Mouse (Mus musculus) MEL (cell line): ENCODE measurements around the gene Gstm7. TPM values are rescaled to one million over a fixed set of nuclear protein-coding genes. Genes with fewer than 3 reads are reported as not detected.
A peak's percentile ranks its signal among the peaks of the same experiment; 100 is the strongest.

ENCODE experiments used
- DNase-seq: peaks from one replicate; pipeline ENCODE4 v3.0.0; 2011; ENCODE audit warnings: low read depth, low spot score
- H3K27ac ChIP-seq: 2 replicates; pipeline ENCODE4 v1.5.1; 2012; ENCODE audit warnings: low read depth, mild to moderate bottlenecking, control low read depth, low read length, moderate library complexity; ENCODE audit not compliant: control insufficient read depth
- H3K27me3 ChIP-seq, 2 experiments: fragments of 150-350 bp in 1 of 2; sonication (generic) in 1 of 2; 2 replicates each; pipeline ENCODE4 v1.6.1; 2012; ENCODE audit warnings: low read length in 2 of 2, mild to moderate bottlenecking in 2 of 2, improper control_type of control experiment in 1 of 2, moderate library complexity in 1 of 2; ENCODE audit not compliant: insufficient read depth in 2 of 2, control insufficient read depth in 1 of 2
- H3K36me3 ChIP-seq, 2 experiments: 2 replicates each; pipeline ENCODE4 v1.6.1; 2012 to 2014; ENCODE audit warnings: low read length in 2 of 2, improper control_type of control experiment in 1 of 2, inconsistent platforms in 1 of 2, mild to moderate bottlenecking in 1 of 2; ENCODE audit not compliant: insufficient read depth in 2 of 2, control insufficient read depth in 1 of 2
- H3K4me1 ChIP-seq, 2 experiments: fragments of 150-350 bp in 1 of 2; sonication (generic) in 1 of 2; 2 replicates each; pipeline ENCODE4 v1.6.1; 2012; ENCODE audit warnings: low read length in 2 of 2, improper control_type of control experiment in 1 of 2, mild to moderate bottlenecking in 1 of 2; ENCODE audit not compliant: insufficient read depth in 2 of 2, control insufficient read depth in 1 of 2
- H3K4me3 ChIP-seq, 2 experiments: fragments of 150-350 bp in 1 of 2; sonication (generic) in 1 of 2; 2 replicates each; pipeline ENCODE4 v1.5.1; 2012; ENCODE audit warnings: low read depth in 2 of 2, low read length in 2 of 2, mild to moderate bottlenecking in 2 of 2, moderate library complexity in 2 of 2, control low read depth in 1 of 2, improper control_type of control experiment in 1 of 2; ENCODE audit not compliant: control insufficient read depth in 1 of 2, insufficient read depth in 1 of 2
- H3K79me2 ChIP-seq: 2 replicates; pipeline ENCODE4 v1.6.1; 2012; ENCODE audit warnings: mild to moderate bottlenecking, low read length, moderate library complexity; ENCODE audit not compliant: control insufficient read depth, poor library complexity, insufficient read depth
- H3K9ac ChIP-seq: 2 replicates; pipeline ENCODE4 v1.6.1; 2012; ENCODE audit warnings: low read depth, mild to moderate bottlenecking, control low read depth, low read length, moderate library complexity; ENCODE audit not compliant: control insufficient read depth, poor library complexity, severe bottlenecking
- H3K9me3 ChIP-seq: fragments of 150-350 bp; sonication (generic); replicated peaks from 2 replicates; pipeline ENCODE4 v1.6.1; 2012; ENCODE audit warnings: mild to moderate bottlenecking, low read length, improper control_type of control experiment, moderate library complexity; ENCODE audit not compliant: insufficient read depth
- CHD2 ChIP-seq: IDR thresholded peaks from 2 replicates; pipeline ENCODE4 v1.6.1; 2011; ENCODE audit warnings: low read length, improper control_type of control experiment
- CTCF ChIP-seq, 3 experiments: IDR thresholded peaks in 2 of 3; conservative IDR thresholded peaks in 1 of 3; 2 replicates each; pipeline ENCODE4 v1.5.1; 2011 to 2012; ENCODE audit warnings: low read length in 3 of 3, low read depth in 2 of 3, mild to moderate bottlenecking in 2 of 3, improper control_type of control experiment in 1 of 3, inconsistent platforms in 1 of 3, mixed read lengths in 1 of 3, moderate library complexity in 1 of 3; ENCODE audit not compliant: control insufficient read depth in 1 of 3, insufficient read depth in 1 of 3, poor library complexity in 1 of 3, severe bottlenecking in 1 of 3
- E2F4 ChIP-seq: IDR thresholded peaks from 2 replicates; pipeline ENCODE4 v1.6.1; 2011; ENCODE audit warnings: low read depth, low read length, improper control_type of control experiment, borderline replicate concordance
- ETS1 ChIP-seq: IDR thresholded peaks from 2 replicates; pipeline ENCODE4 v1.6.1; 2012; ENCODE audit warnings: low read depth, mild to moderate bottlenecking, inconsistent platforms, low read length, improper control_type of control experiment, moderate library complexity
- KAT2A ChIP-seq: conservative IDR thresholded peaks from 2 replicates; pipeline ENCODE4 v1.6.1; 2012; ENCODE audit warnings: low read depth, low read length, improper control_type of control experiment, inconsistent platforms
- MAZ ChIP-seq: IDR thresholded peaks from 2 replicates; pipeline ENCODE4 v1.6.1; 2012; ENCODE audit warnings: low read depth, mild to moderate bottlenecking, inconsistent platforms, low read length, improper control_type of control experiment
- MEF2A ChIP-seq: IDR thresholded peaks from 2 replicates; pipeline ENCODE4 v1.6.1; 2014; ENCODE audit warnings: low read depth, mild to moderate bottlenecking, inconsistent platforms, low read length, improper control_type of control experiment; ENCODE audit not compliant: poor library complexity, insufficient replicate concordance, severe bottlenecking; ENCODE audit errors: extremely low read depth
- MYB ChIP-seq: IDR thresholded peaks from 2 replicates; pipeline ENCODE4 v1.6.1; 2011; ENCODE audit warnings: mild to moderate bottlenecking, low read depth, low read length, improper control_type of control experiment
- MYC ChIP-seq: IDR thresholded peaks from 2 replicates; pipeline ENCODE4 v1.6.1; 2011; ENCODE audit warnings: low read depth, mild to moderate bottlenecking, low read length, improper control_type of control experiment, moderate library complexity
- NRF1 ChIP-seq: IDR thresholded peaks from 2 replicates; pipeline ENCODE4 v1.6.1; 2014; ENCODE audit warnings: low read depth, mild to moderate bottlenecking, inconsistent platforms, low read length, improper control_type of control experiment, moderate library complexity; ENCODE audit not compliant: poor library complexity, insufficient read depth, severe bottlenecking
- POLR2A ChIP-seq, 2 experiments: IDR thresholded peaks; 2 replicates each; pipeline ENCODE4 v1.6.1; 2011 to 2012; ENCODE audit warnings: low read length in 2 of 2, mild to moderate bottlenecking in 2 of 2, control low read depth in 1 of 2, improper control_type of control experiment in 1 of 2, low read depth in 1 of 2, moderate library complexity in 1 of 2; ENCODE audit not compliant: control insufficient read depth in 1 of 2, insufficient read depth in 1 of 2, poor library complexity in 1 of 2
- RCOR1 ChIP-seq: IDR thresholded peaks from 2 replicates; pipeline ENCODE4 v1.6.1; 2012; ENCODE audit warnings: low read depth, mild to moderate bottlenecking, inconsistent platforms, low read length, improper control_type of control experiment
- SIN3A ChIP-seq: IDR thresholded peaks from 2 replicates; pipeline ENCODE4 v1.6.1; 2012; ENCODE audit warnings: low read length, improper control_type of control experiment, inconsistent platforms
- SMC3 ChIP-seq: IDR thresholded peaks from 2 replicates; pipeline ENCODE4 v1.6.1; 2011; ENCODE audit warnings: low read depth, low read length, improper control_type of control experiment
- TAL1 ChIP-seq: IDR thresholded peaks from 2 replicates; pipeline ENCODE4 v1.6.1; 2012; ENCODE audit warnings: mild to moderate bottlenecking, inconsistent platforms, low read length, moderate library complexity, mixed read lengths
- USF1 ChIP-seq: IDR thresholded peaks from 2 replicates; pipeline ENCODE4 v1.6.1; 2014; ENCODE audit warnings: low read depth, mild to moderate bottlenecking, inconsistent platforms, low read length, improper control_type of control experiment, moderate library complexity
- ZKSCAN1 ChIP-seq: IDR thresholded peaks from 2 replicates; pipeline ENCODE4 v1.6.1; 2012; ENCODE audit warnings: low read depth, mild to moderate bottlenecking, inconsistent platforms, low read length, improper control_type of control experiment, moderate library complexity
- polyA plus RNA-seq, 2 experiments: library from polyadenylated mRNA; stranded (reverse) in 1 of 2; unstranded in 1 of 2; fragments of >175 nt in 1 of 2; fragments of >200 nt in 1 of 2; gene quantifications; 2 replicates each; pipeline versions ENCODE4 v1.2.1 to v1.2.4; 2012; ENCODE audit warnings: low replicate concordance in 2 of 2, low read depth in 1 of 2; ENCODE audit not compliant: insufficient read length in 2 of 2, insufficient read depth in 1 of 2, missing spikeins in 1 of 2
- total RNA-seq: library from RNA; depleted of rRNA; stranded (reverse); fragments of 300-350 nt; gene quantifications from 2 replicates; pipeline ENCODE4 v1.2.3, GENCODE M21; 2012

Gene Gstm7
- total and polyA plus RNA-seq, 3 experiments, result 0.24 TPM; not detected in 2

GRCm38 (mm10) chr3:107935888-107936287 is 4.3 kb upstream of the Gstm7 start:
- H3K79me2 ChIP-seq, result no peaks in the 10 kb centered on the region
- H3K27me3 ChIP-seq, result peaks cover 0 to 1% of the 10 kb centered on the region in 2 experiments; a peak in 2 of 4 replicates
- H3K27ac ChIP-seq, result no peak overlapping the region
- peaks cover 2 to 12% of the 10 kb centered on the region in 2 experiments; a peak in 2 of 4 replicates for H3K4me1 ChIP-seq
- DNase-seq, result no peak
- H3K36me3 ChIP-seq, result peaks cover 0 to 4% of the 10 kb centered on the region in 2 experiments; a peak in 2 of 4 replicates
- no peak for TF ChIP-seq MAZ
- no peak for TF ChIP-seq MEF2A
- TF ChIP-seq SMC3, result no peak
- no peak for TF ChIP-seq SIN3A
- TF ChIP-seq MYC, result no peak
- no peak for TF ChIP-seq CHD2
- no peak for TF ChIP-seq POLR2A (IDR thresholded peaks at IDR 0.05; ENCODE audit: control insufficient read depth in 1 of 2, insufficient read depth in 1 of 2, low read depth in 1 of 2, low read length in 2 of 2, poor library complexity in 1 of 2)
- no peak for TF ChIP-seq ZKSCAN1
- TF ChIP-seq ETS1, result no peak
- TF ChIP-seq USF1, result no peak
- no peak overlapping the region for H3K4me3 ChIP-seq
- no peaks in the 10 kb centered on the region for H3K9me3 ChIP-seq
- H3K9ac ChIP-seq, result no peak overlapping the region

DNA sequence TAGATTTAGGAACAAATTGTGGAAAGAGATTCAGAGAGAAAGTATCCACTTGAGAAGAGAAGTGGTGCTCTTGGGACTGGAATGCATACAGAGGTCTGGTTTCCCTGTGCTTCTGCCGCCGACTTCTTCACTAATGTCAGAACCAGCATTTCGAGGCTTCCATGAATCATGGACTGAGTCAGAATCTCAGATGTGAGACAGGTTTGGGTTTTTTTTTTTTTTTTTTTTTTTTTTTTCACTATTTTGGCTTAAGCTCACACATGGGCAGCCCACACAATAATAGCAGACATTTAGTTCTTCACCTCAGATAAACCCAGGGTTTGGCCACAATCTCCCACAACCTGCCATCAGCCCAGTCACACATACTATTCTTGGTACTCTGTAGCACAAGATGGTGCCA is 3.7 kb upstream of the Gstm7 start:
- TF ChIP-seq TAL1, result no peak
- TF ChIP-seq E2F4, result no peak
- no peak for TF ChIP-seq CTCF (IDR thresholded peaks at IDR 0.05 in 2 of 3, conservative IDR thresholded peaks at IDR 0.05 in 1 of 3; ENCODE audit: control insufficient read depth in 1 of 3, insufficient read depth in 1 of 3, low read depth in 2 of 3, low read length in 3 of 3, poor library complexity in 1 of 3, severe bottlenecking in 1 of 3)
- TF ChIP-seq MYB, result no peak
- TF ChIP-seq MYC, result no peak
- TF ChIP-seq POLR2A (IDR thresholded peaks at IDR 0.05; ENCODE audit: control insufficient read depth in 1 of 2, insufficient read depth in 1 of 2, low read depth in 1 of 2, low read length in 2 of 2, poor library complexity in 1 of 2), result no peak
- no peak for TF ChIP-seq MEF2A
- Histone ChIP-seq H3K36me3 (peaks cover 0 to 4% of the 10 kb centered on the region in 2 experiments; a peak in 2 of 4 replicates), H3K27ac (no peak overlapping the region)

DNA sequence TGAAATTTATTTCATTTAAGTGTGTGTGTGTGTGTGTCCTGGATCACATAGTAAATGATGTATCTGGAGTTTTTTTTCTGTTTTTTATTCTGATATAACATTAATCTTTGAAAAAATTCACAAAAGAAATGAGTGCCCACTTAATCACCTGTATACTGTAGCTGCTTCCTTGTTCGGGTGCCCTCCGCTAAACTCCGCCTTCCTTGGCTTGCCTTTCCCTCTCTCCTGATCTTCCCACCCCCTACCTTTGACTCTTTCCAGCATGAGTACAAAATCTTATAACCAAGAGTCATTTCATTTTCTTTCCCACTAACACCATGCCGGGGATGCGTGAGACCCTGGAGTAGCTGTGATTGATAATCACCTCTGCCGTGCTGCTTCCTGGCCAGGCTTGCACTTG is 511 bp upstream of the Gstm7 start:
- peaks cover 0 to 4% of the 10 kb centered on the region in 2 experiments; a peak in 2 of 4 replicates for H3K36me3 ChIP-seq
- 0 out of 2 replicates have a peak, but pooled peaks have one; percentile 2 for TF ChIP-seq RCOR1
- no peak for TF ChIP-seq KAT2A
- TF ChIP-seq NRF1, result no peak
- H3K4me1 ChIP-seq, result peaks cover 2 to 12% of the 10 kb centered on the region in 2 experiments; a peak in 2 of 4 replicates
- H3K4me3 ChIP-seq, result 0 out of 4 replicates have a peak overlapping the region, but pooled peaks of 1 of the 2 experiments have one; percentile 2
- H3K27ac ChIP-seq, result no peak overlapping the region
- DNase-seq, result no peak
- H3K27me3 ChIP-seq, result peaks cover 0 to 1% of the 10 kb centered on the region in 2 experiments
- no peaks in the 10 kb centered on the region for H3K9me3 ChIP-seq
- H3K79me2 ChIP-seq, result no peaks in the 10 kb centered on the region
- H3K9ac ChIP-seq, result no peak overlapping the region

More for the DNA sequence above, 3.7 kb upstream of the Gstm7 start:
- Histone ChIP-seq H3K9ac (no peak overlapping the region), H3K9me3 (no peaks in the 10 kb centered on the region), H3K4me3 (no peak overlapping the region), H3K4me1 (peaks cover 2 to 12% of the 10 kb centered on the region in 2 experiments; a peak in 2 of 4 replicates), H3K27me3 (peaks cover 0 to 1% of the 10 kb centered on the region in 2 experiments; a peak in 2 of 4 replicates), H3K79me2 (no peaks in the 10 kb centered on the region)
- DNase-seq, result no peak
